Mouse (Mus musculus): Measurements from ENCODE around the gene Gm16181. TPM values are rescaled to one million over a fixed set of nuclear protein-coding genes. Genes with fewer than 3 reads are reported as not detected.

Gm16181 gene
- polyA plus RNA-seq, 1 experiment from 2014 or later = 0.41 TPM

GRCm38 (mm10) chr17:35240384-35241304 lies 20.0 kb downstream of the Gm16181 start:
- Histone ChIP-seq H3K9me3 (replicated peaks; ENCODE audit: control insufficient read depth, low read length) (no peaks in the 10 kb centered on the region), H3K4me2 (ENCODE audit: low read depth, low read length) (peak overlapping the region; percentile 95), H3K4me1 (ENCODE audit: control insufficient read depth, insufficient read depth, low read length) (peaks cover 37% of the 10 kb centered on the region), H3K4me3 (ENCODE audit: low read length) (peak overlapping the region; percentile 94), H3K36me3 (ENCODE audit: control insufficient read depth, insufficient read depth) (peaks cover 24% of the 10 kb centered on the region), H3K27me3 (ENCODE audit: control insufficient read depth, insufficient read depth, low read length) (no peaks in the 10 kb centered on the region), H3K27ac (ENCODE audit: low read length) (peak overlapping the region; percentile 99), H3K9ac (ENCODE audit: low read length) (peak overlapping the region; percentile 70)
- no peak; the same call in 1 of the 2 replicates for ATAC-seq (replicated peaks; ENCODE audit: extremely low read depth, insufficient read depth, low FRiP score)
- WGBS = 31% methylated on average over 12 of the region's 12 CpGs

GRCm38 (mm10) chr17:35241305-35242014 lies 20.8 kb downstream of the Gm16181 start, which contains the start of gene Ddx39b:
Ddx39b (plus strand) TSS chr17:35241746.
- Histone ChIP-seq H3K27ac (ENCODE audit: low read length) (peak within 1 kb of the TSS; percentile 99), H3K9ac (ENCODE audit: low read length) (peak within 1 kb of the TSS; percentile 99), H3K4me1 (ENCODE audit: control insufficient read depth, insufficient read depth, low read length) (peaks cover 43% of the 10 kb centered on the region), H3K36me3 (ENCODE audit: control insufficient read depth, insufficient read depth) (peaks cover 32% of the 10 kb centered on the region), H3K4me3 (ENCODE audit: low read length) (peak within 1 kb of the TSS; percentile 94), H3K9me3 (replicated peaks; ENCODE audit: control insufficient read depth, low read length) (no peaks in the 10 kb centered on the region), H3K4me2 (ENCODE audit: low read depth, low read length) (peak within 1 kb of the TSS; percentile 95), H3K27me3 (ENCODE audit: control insufficient read depth, insufficient read depth, low read length) (no peaks in the 10 kb centered on the region)
- under 1% methylated on average over 67 of the region's 69 CpGs for WGBS
- ATAC-seq (replicated peaks; ENCODE audit: extremely low read depth, insufficient read depth, low FRiP score) = peak; percentile 89

GRCm38 (mm10) chr17:35242015-35242941 lies 21.6 kb downstream of the Gm16181 start:
- Histone ChIP-seq H3K36me3 (ENCODE audit: control insufficient read depth, insufficient read depth) (peaks cover 40% of the 10 kb centered on the region), H3K4me3 (ENCODE audit: low read length) (peak overlapping the region; percentile 94), H3K9ac (ENCODE audit: low read length) (peak overlapping the region; percentile 99), H3K4me1 (ENCODE audit: control insufficient read depth, insufficient read depth, low read length) (peaks cover 43% of the 10 kb centered on the region), H3K4me2 (ENCODE audit: low read depth, low read length) (peak overlapping the region; percentile 95), H3K27me3 (ENCODE audit: control insufficient read depth, insufficient read depth, low read length) (no peaks in the 10 kb centered on the region), H3K9me3 (replicated peaks; ENCODE audit: control insufficient read depth, low read length) (no peaks in the 10 kb centered on the region), H3K27ac (ENCODE audit: low read length) (peak overlapping the region; percentile 99)
- under 1% methylated on average over 55 of the region's 55 CpGs for WGBS
- peak; percentile 47 for ATAC-seq (replicated peaks; ENCODE audit: extremely low read depth, insufficient read depth, low FRiP score)

GRCm38 (mm10) chr17:35243086-35243485 lies 22.5 kb downstream of the Gm16181 start:
- peak overlapping the region; percentile 99 for H3K9ac ChIP-seq (ENCODE audit: low read length)
- H3K27ac ChIP-seq (ENCODE audit: low read length) = peak overlapping the region; percentile 99
- H3K4me3 ChIP-seq (ENCODE audit: low read length) = peak overlapping the region; percentile 94
- peaks cover 45% of the 10 kb centered on the region for H3K4me1 ChIP-seq (ENCODE audit: control insufficient read depth, insufficient read depth, low read length)
- H3K36me3 ChIP-seq (ENCODE audit: control insufficient read depth, insufficient read depth) = peaks cover 48% of the 10 kb centered on the region
- WGBS = 4% methylated on average over 16 of the region's 16 CpGs
- no peaks in the 10 kb centered on the region for H3K27me3 ChIP-seq (ENCODE audit: control insufficient read depth, insufficient read depth, low read length)
- ATAC-seq (replicated peaks; ENCODE audit: extremely low read depth, insufficient read depth, low FRiP score) = no peak
- no peaks in the 10 kb centered on the region for H3K9me3 ChIP-seq (replicated peaks; ENCODE audit: control insufficient read depth, low read length)
- H3K4me2 ChIP-seq (ENCODE audit: low read depth, low read length) = peak overlapping the region; percentile 95

GRCm38 (mm10) chr17:35244999-35245398 lies 24.4 kb downstream of the Gm16181 start:
- H3K36me3 ChIP-seq (ENCODE audit: control insufficient read depth, insufficient read depth) = peaks cover 67% of the 10 kb centered on the region
- H3K4me2 ChIP-seq (ENCODE audit: low read depth, low read length) = peak overlapping the region; percentile 8; the same call in 1 of the 2 replicates
- H3K27ac ChIP-seq (ENCODE audit: low read length) = no peak overlapping the region; the same call in 1 of the 2 replicates
- H3K9me3 ChIP-seq (replicated peaks; ENCODE audit: control insufficient read depth, low read length) = no peaks in the 10 kb centered on the region
- ATAC-seq (replicated peaks; ENCODE audit: extremely low read depth, insufficient read depth, low FRiP score) = no peak
- H3K4me3 ChIP-seq (ENCODE audit: low read length) = peak overlapping the region; percentile 4; the same call in 1 of the 2 replicates
- no peaks in the 10 kb centered on the region for H3K27me3 ChIP-seq (ENCODE audit: control insufficient read depth, insufficient read depth, low read length)
- H3K4me1 ChIP-seq (ENCODE audit: control insufficient read depth, insufficient read depth, low read length) = peaks cover 45% of the 10 kb centered on the region
- peak overlapping the region; percentile 7; the same call in 1 of the 2 replicates for H3K9ac ChIP-seq (ENCODE audit: low read length)
- WGBS = 46% methylated on average over 2 of the region's 2 CpGs

- Histone ChIP-seq H3K27ac (ENCODE audit: low read length) (no peak overlapping the region), H3K4me1 (ENCODE audit: control insufficient read depth, insufficient read depth, low read length) (peaks cover 38% of the 10 kb centered on the region), H3K4me3 (ENCODE audit: low read length) (no peak overlapping the region), H3K4me2 (ENCODE audit: low read depth, low read length) (no peak overlapping the region), H3K9ac (ENCODE audit: low read length) (no peak overlapping the region), H3K36me3 (ENCODE audit: control insufficient read depth, insufficient read depth) (peaks cover 77% of the 10 kb centered on the region), H3K27me3 (ENCODE audit: control insufficient read depth, insufficient read depth, low read length) (no peaks in the 10 kb centered on the region), H3K9me3 (replicated peaks; ENCODE audit: control insufficient read depth, low read length) (no peaks in the 10 kb centered on the region)
- no peak for ATAC-seq (replicated peaks; ENCODE audit: extremely low read depth, insufficient read depth, low FRiP score)
- 75% methylated on average over 15 of the region's 15 CpGs for WGBS
Measured at GRCm38 (mm10) chr17:35245731-35246623, 25.3 kb downstream of the Gm16181 start.

GRCm38 (mm10) chr17:35247144-35247543 lies 26.5 kb downstream of the Gm16181 start:
- peaks cover 38% of the 10 kb centered on the region for H3K4me1 ChIP-seq (ENCODE audit: control insufficient read depth, insufficient read depth, low read length)
- H3K27me3 ChIP-seq (ENCODE audit: control insufficient read depth, insufficient read depth, low read length) = no peaks in the 10 kb centered on the region
- 66% methylated on average over 7 of the region's 7 CpGs for WGBS
- peaks cover 83% of the 10 kb centered on the region for H3K36me3 ChIP-seq (ENCODE audit: control insufficient read depth, insufficient read depth)
- no peak overlapping the region for H3K27ac ChIP-seq (ENCODE audit: low read length)
- H3K9me3 ChIP-seq (replicated peaks; ENCODE audit: control insufficient read depth, low read length) = no peaks in the 10 kb centered on the region
- no peak overlapping the region for H3K9ac ChIP-seq (ENCODE audit: low read length)
- no peak overlapping the region for H3K4me2 ChIP-seq (ENCODE audit: low read depth, low read length)
- ATAC-seq (replicated peaks; ENCODE audit: extremely low read depth, insufficient read depth, low FRiP score) = no peak
- H3K4me3 ChIP-seq (ENCODE audit: low read length) = no peak overlapping the region
